Mouse (Mus musculus) stomach, embryonic 16.5 days (tissue): ENCODE results near the gene Pth2. TPM values are rescaled to one million over a fixed set of nuclear protein-coding genes. Genes with fewer than 3 reads are reported as not detected.
A peak's percentile ranks its signal among the peaks of the same experiment; 100 is the strongest.

Experiments used
- ATAC-seq: fragments of 200-750 bp; cut with Nextera tagmentation; 2 replicates; pipeline ENCODE4 v1.8.0; 2017; ENCODE audit warnings: moderate number of reproducible peaks, moderate TSS enrichment; ENCODE audit not compliant: insufficient read depth, low FRiP score
- H3K27ac ChIP-seq: fragments of 300-500 bp; sonication (generic); 2 replicates; pipeline ENCODE4 v1.5.1; 2014; ENCODE audit warnings: low read length
- H3K27me3 ChIP-seq: fragments of 300-500 bp; sonication (generic); 2 replicates; pipeline ENCODE4 v1.6.1; 2014; ENCODE audit warnings: low read length, control low read depth, mixed read lengths; ENCODE audit not compliant: control insufficient read depth, insufficient read depth
- H3K36me3 ChIP-seq: fragments of 300-500 bp; sonication (generic); 2 replicates; pipeline ENCODE4 v1.6.1; 2014; ENCODE audit warnings: low read length; ENCODE audit not compliant: control insufficient read depth, insufficient read depth
- H3K4me1 ChIP-seq: fragments of 300-500 bp; sonication (generic); 2 replicates; pipeline ENCODE4 v1.6.1; 2014; ENCODE audit warnings: low read length, control low read depth, mixed read lengths; ENCODE audit not compliant: control insufficient read depth, insufficient read depth
- H3K4me2 ChIP-seq: fragments of 300-500 bp; sonication (generic); 2 replicates; pipeline ENCODE4 v1.6.1; 2014; ENCODE audit warnings: low read depth, low read length, mixed read lengths
- H3K4me3 ChIP-seq: fragments of 300-500 bp; sonication (generic); replicated peaks from 2 replicates; pipeline ENCODE4 v1.5.1; 2014; ENCODE audit warnings: mild to moderate bottlenecking, low read length
- H3K9ac ChIP-seq: fragments of 300-500 bp; sonication (generic); 2 replicates; pipeline ENCODE4 v1.6.1; 2014; ENCODE audit warnings: low read length
- H3K9me3 ChIP-seq: fragments of 300-500 bp; sonication (generic); replicated peaks from 2 replicates; pipeline ENCODE4 v1.6.1; 2016; ENCODE audit warnings: low read length, control low read depth; ENCODE audit not compliant: control insufficient read depth
- WGBS: fragments of 180-500 bp; shearing (Covaris S2); extraction: QIAGEN DNeasy Blood & Tissue Kit; methylation state at CpG from one replicate; pipeline ENCODE4 v1.1.7; 2014; 5-methylcytosine and 5-hydroxymethylcytosine counted together
- polyA plus RNA-seq: library from polyadenylated mRNA; unstranded; fragments of >200 nt; fragmentation: Nextera tagmentation; extraction: Ambion mirVana; gene quantifications from 2 replicates; pipeline ENCODE4 v1.2.1, GENCODE M21; 2015

The Pth2 gene
- polyA plus RNA-seq, 1 experiment from 2014 or later: not detected

- 6% methylated on average over 13 of the region's 13 CpGs for WGBS
- Histone ChIP-seq H3K4me1 (peaks cover 10% of the 10 kb centered on the region; the same call in 1 of the 2 replicates), H3K27ac (no peak overlapping the region), H3K27me3 (peaks cover 70% of the 10 kb centered on the region), H3K9me3 (peaks cover under 1% of the 10 kb centered on the region; the same call in 1 of the 2 replicates), H3K4me3 (no peak overlapping the region), H3K36me3 (no peaks in the 10 kb centered on the region), H3K9ac (no peak overlapping the region), H3K4me2 (no peak overlapping the region)
- ATAC-seq: no peak
Observed at GRCm38 (mm10) chr7:45175398-45175797, 5.4 kb upstream of the Pth2 start.

- no peaks in the 10 kb centered on the region for H3K36me3 ChIP-seq
- peaks cover 10% of the 10 kb centered on the region; the same call in 1 of the 2 replicates for H3K4me1 ChIP-seq
- H3K27ac ChIP-seq: no peak overlapping the region
- H3K9me3 ChIP-seq: no peaks in the 10 kb centered on the region; the same call in 1 of the 2 replicates
- 2% methylated on average over 23 of the region's 23 CpGs for WGBS
- no peak overlapping the region for H3K9ac ChIP-seq
- peaks cover 71% of the 10 kb centered on the region for H3K27me3 ChIP-seq
- no peak overlapping the region; the same call in 1 of the 2 replicates for H3K4me3 ChIP-seq
- 0 out of 2 replicates have a peak overlapping the region, but pooled peaks have one; percentile 32 for H3K4me2 ChIP-seq
- no peak for ATAC-seq
Observed at GRCm38 (mm10) chr7:45175929-45176328, 4.9 kb upstream of the Pth2 start.

- H3K27ac ChIP-seq: no peak overlapping the region
- H3K4me3 ChIP-seq: no peak overlapping the region; the same call in 1 of the 2 replicates
- H3K9ac ChIP-seq: no peak overlapping the region
- peaks cover 10% of the 10 kb centered on the region; the same call in 1 of the 2 replicates for H3K4me1 ChIP-seq
- no peaks in the 10 kb centered on the region; the same call in 1 of the 2 replicates for H3K9me3 ChIP-seq
- peaks cover 75% of the 10 kb centered on the region for H3K27me3 ChIP-seq
- WGBS: 3% methylated on average over 29 of the region's 31 CpGs
- no peak for ATAC-seq
- H3K4me2 ChIP-seq: peak overlapping the region; percentile 32; the same call in 1 of the 2 replicates
- no peaks in the 10 kb centered on the region for H3K36me3 ChIP-seq
Observed at GRCm38 (mm10) chr7:45176356-45176755, 4.4 kb upstream of the Pth2 start.

- WGBS: 20% methylated on average over 7 of the region's 7 CpGs
- ATAC-seq: no peak
- Histone ChIP-seq H3K4me3 (no peak overlapping the region), H3K27ac (no peak overlapping the region), H3K9ac (no peak overlapping the region), H3K4me1 (peaks cover 10% of the 10 kb centered on the region; the same call in 1 of the 2 replicates), H3K27me3 (peaks cover 92% of the 10 kb centered on the region), H3K4me2 (no peak overlapping the region), H3K9me3 (no peaks in the 10 kb centered on the region), H3K36me3 (no peaks in the 10 kb centered on the region)
Observed at GRCm38 (mm10) chr7:45178550-45178949, 2.2 kb upstream of the Pth2 start.

- H3K36me3 ChIP-seq: no peaks in the 10 kb centered on the region
- WGBS: 20% methylated on average over 7 of the region's 7 CpGs
- ATAC-seq: no peak
- H3K27me3 ChIP-seq: peaks cover 91% of the 10 kb centered on the region
- H3K9me3 ChIP-seq: no peaks in the 10 kb centered on the region
- H3K9ac ChIP-seq: no peak within 1 kb of the TSS
- H3K4me1 ChIP-seq: peaks cover 10% of the 10 kb centered on the region; the same call in 1 of the 2 replicates
- H3K4me2 ChIP-seq: no peak within 1 kb of the TSS
- H3K4me3 ChIP-seq: no peak within 1 kb of the TSS
- no peak within 1 kb of the TSS for H3K27ac ChIP-seq
Observed at GRCm38 (mm10) chr7:45179469-45179868, 1.3 kb upstream of the Pth2 start, which contains the start of gene Gfy. TSS of gene Gfy (minus strand) at chr7:45179569.

- Histone ChIP-seq H3K36me3 (no peaks in the 10 kb centered on the region), H3K4me3 (0 out of 2 replicates have a peak overlapping the region, but pooled peaks have one; percentile 9), H3K27ac (no peak overlapping the region), H3K4me1 (no peaks in the 10 kb centered on the region), H3K9me3 (no peaks in the 10 kb centered on the region), H3K9ac (no peak overlapping the region), H3K4me2 (no peak overlapping the region), H3K27me3 (peaks cover 83% of the 10 kb centered on the region)
- WGBS: 6% methylated on average over 29 of the region's 35 CpGs
- no peak for ATAC-seq
Observed at GRCm38 (mm10) chr7:45181540-45181939, 745 bp downstream of the Pth2 start.

GRCm38 (mm10) chr7:45182199-45182601, 1.4 kb downstream of the Pth2 start:
- H3K4me2 ChIP-seq: peak overlapping the region; percentile 55
- H3K4me1 ChIP-seq: no peaks in the 10 kb centered on the region
- under 1% methylated on average over 34 of the region's 34 CpGs for WGBS
- peak overlapping the region; percentile 38 for H3K4me3 ChIP-seq
- peak; percentile 92 for ATAC-seq
- peaks cover 81% of the 10 kb centered on the region for H3K27me3 ChIP-seq
- no peak overlapping the region for H3K27ac ChIP-seq
- no peaks in the 10 kb centered on the region for H3K36me3 ChIP-seq
- H3K9ac ChIP-seq: peak overlapping the region; percentile 61
- H3K9me3 ChIP-seq: no peaks in the 10 kb centered on the region

- Histone ChIP-seq H3K9me3 (no peaks in the 10 kb centered on the region), H3K4me2 (peak overlapping the region; percentile 55), H3K27ac (no peak overlapping the region), H3K4me1 (no peaks in the 10 kb centered on the region), H3K9ac (peak overlapping the region; percentile 61), H3K4me3 (peak overlapping the region; percentile 38), H3K36me3 (no peaks in the 10 kb centered on the region), H3K27me3 (peaks cover 77% of the 10 kb centered on the region)
- ATAC-seq: peak; percentile 14; the same call in 1 of the 2 replicates
- WGBS: 13% methylated on average over 11 of the region's 11 CpGs
Observed at GRCm38 (mm10) chr7:45182606-45183005, 1.8 kb downstream of the Pth2 start.

- ATAC-seq: no peak
- no peaks in the 10 kb centered on the region for H3K4me1 ChIP-seq
- no peak overlapping the region for H3K4me2 ChIP-seq
- H3K4me3 ChIP-seq: no peak overlapping the region
- 63% methylated on average over 7 of the region's 7 CpGs for WGBS
- H3K27me3 ChIP-seq: peaks cover 69% of the 10 kb centered on the region
- H3K9ac ChIP-seq: no peak overlapping the region
- H3K9me3 ChIP-seq: no peaks in the 10 kb centered on the region
- H3K36me3 ChIP-seq: no peaks in the 10 kb centered on the region
- no peak overlapping the region for H3K27ac ChIP-seq
Observed at GRCm38 (mm10) chr7:45183672-45184071, 2.9 kb downstream of the Pth2 start.
